Mouse (Mus musculus) liver, adult 2 months (tissue): Measurements from ENCODE around the gene Itgb2l.

Source experiments
- CTCF ChIP-seq: fragments of 200-500 bp; IDR thresholded peaks from 2 replicates; pipeline ENCODE4 v1.5.1; 2011; ENCODE audit warnings: low read depth, low read length, control low read depth
- POLR2A ChIP-seq: fragments of 200-500 bp; IDR thresholded peaks from 2 replicates; pipeline ENCODE4 v1.6.1; 2011; ENCODE audit warnings: low read length, control low read depth; ENCODE audit not compliant: insufficient read depth; ENCODE audit errors: extremely low read depth

GRCm38 (mm10) chr16:96460788-96461187 is 17.4 kb upstream of the Itgb2l start:
- TF ChIP-seq CTCF (no peak), POLR2A (no peak)
